Mouse (Mus musculus): ENCODE results near the gene Mrpl2.

- no peak for TF ChIP-seq CTCF (IDR thresholded peaks at IDR 0.05; ENCODE audit: low read depth, low read length)
- no peak for TF ChIP-seq POLR2A (IDR thresholded peaks at IDR 0.05; ENCODE audit: extremely low read depth, insufficient read depth, low read length)
Observed at GRCm38 (mm10) chr17:46644152-46644805, 1.8 kb upstream of the Mrpl2 start.

Data from liver, adult 2 months (tissue).